Mouse (Mus musculus): Measurements from ENCODE around the gene Adamts7. TPM values are rescaled to one million over a fixed set of nuclear protein-coding genes. Genes with fewer than 3 reads are reported as not detected.

The Adamts7 gene
- total and polyA plus RNA-seq, 2 experiments from 2014 or later = 2.9 to 10.4 TPM

GRCm38 (mm10) chr9:90122246-90122740 lies 40.6 kb upstream of the Adamts7 start:
- Histone ChIP-seq H3K36me3 (ENCODE audit: insufficient read depth, low read length) (no peaks in the 10 kb centered on the region), H3K4me2 (ENCODE audit: low read depth, low read length) (no peak overlapping the region), H3K4me1 (ENCODE audit: insufficient read depth, low read length) (no peaks in the 10 kb centered on the region; the same call in 1 of the 2 replicates), H3K27ac (no peak overlapping the region), H3K9me3 (ENCODE audit: low read length) (no peaks in the 10 kb centered on the region), H3K9ac (replicated peaks; ENCODE audit: low read length) (no peak overlapping the region), H3K4me3 (ENCODE audit: low read length) (no peak overlapping the region), H3K27me3 (ENCODE audit: insufficient read depth, low read length) (no peaks in the 10 kb centered on the region)
- TF ChIP-seq CTCF (IDR thresholded peaks at IDR 0.05; ENCODE audit: low read depth) = no peak
- WGBS = 79% methylated on average over 4 of the region's 4 CpGs
- DNase-seq (ENCODE audit: low spot score) (no peak), ATAC-seq (no peak)

GRCm38 (mm10) chr9:90124156-90124872 lies 38.6 kb upstream of the Adamts7 start:
- H3K9me3 ChIP-seq (ENCODE audit: low read length) = no peaks in the 10 kb centered on the region
- H3K36me3 ChIP-seq (ENCODE audit: insufficient read depth, low read length) = no peaks in the 10 kb centered on the region
- no peak overlapping the region for H3K27ac ChIP-seq
- no peaks in the 10 kb centered on the region for H3K27me3 ChIP-seq (ENCODE audit: insufficient read depth, low read length)
- H3K4me3 ChIP-seq (ENCODE audit: low read length) = no peak overlapping the region
- ATAC-seq = no peak
- no peak for DNase-seq (ENCODE audit: low spot score)
- 0 out of 2 replicates have a peak overlapping the region, but pooled peaks have one; percentile 16 for H3K4me2 ChIP-seq (ENCODE audit: low read depth, low read length)
- no peaks in the 10 kb centered on the region; the same call in 1 of the 2 replicates for H3K4me1 ChIP-seq (ENCODE audit: insufficient read depth, low read length)
- H3K9ac ChIP-seq (replicated peaks; ENCODE audit: low read length) = no peak overlapping the region
- no peak for TF ChIP-seq CTCF (IDR thresholded peaks at IDR 0.05; ENCODE audit: low read depth)
- 46% methylated on average over 11 of the region's 11 CpGs for WGBS

- no peak overlapping the region for H3K9ac ChIP-seq (replicated peaks; ENCODE audit: low read length)
- no peak overlapping the region for H3K27ac ChIP-seq
- H3K4me2 ChIP-seq (ENCODE audit: low read depth, low read length) = 0 out of 2 replicates have a peak overlapping the region, but pooled peaks have one; percentile 16
- no peaks in the 10 kb centered on the region for H3K9me3 ChIP-seq (ENCODE audit: low read length)
- no peaks in the 10 kb centered on the region; the same call in 1 of the 2 replicates for H3K4me1 ChIP-seq (ENCODE audit: insufficient read depth, low read length)
- H3K4me3 ChIP-seq (ENCODE audit: low read length) = no peak overlapping the region
- no peak; the same call in 1 of the 2 replicates for ATAC-seq
- DNase-seq (ENCODE audit: low spot score) = no peak
- H3K27me3 ChIP-seq (ENCODE audit: insufficient read depth, low read length) = no peaks in the 10 kb centered on the region
- H3K36me3 ChIP-seq (ENCODE audit: insufficient read depth, low read length) = no peaks in the 10 kb centered on the region
- no peak for TF ChIP-seq CTCF (IDR thresholded peaks at IDR 0.05; ENCODE audit: low read depth)
- WGBS = 37% methylated on average over 8 of the region's 8 CpGs
These were observed 38.0 kb upstream of the Adamts7 start for GRCm38 (mm10) chr9:90124873-90125245.

GRCm38 (mm10) chr9:90125416-90126099 lies 37.3 kb upstream of the Adamts7 start:
- H3K9me3 ChIP-seq (ENCODE audit: low read length) = no peaks in the 10 kb centered on the region
- peak overlapping the region; percentile 55 for H3K4me2 ChIP-seq (ENCODE audit: low read depth, low read length)
- H3K4me3 ChIP-seq (ENCODE audit: low read length) = peak overlapping the region; percentile 29
- no peaks in the 10 kb centered on the region; the same call in 1 of the 2 replicates for H3K4me1 ChIP-seq (ENCODE audit: insufficient read depth, low read length)
- DNase-seq (ENCODE audit: low spot score) (no peak), ATAC-seq (no peak)
- WGBS = 19% methylated on average over 7 of the region's 7 CpGs
- H3K36me3 ChIP-seq (ENCODE audit: insufficient read depth, low read length) = no peaks in the 10 kb centered on the region
- TF ChIP-seq CTCF (IDR thresholded peaks at IDR 0.05; ENCODE audit: low read depth) = no peak
- no peaks in the 10 kb centered on the region for H3K27me3 ChIP-seq (ENCODE audit: insufficient read depth, low read length)
- no peak overlapping the region for H3K27ac ChIP-seq
- no peak overlapping the region for H3K9ac ChIP-seq (replicated peaks; ENCODE audit: low read length)

- Histone ChIP-seq H3K9ac (replicated peaks; ENCODE audit: low read length) (no peak overlapping the region), H3K36me3 (ENCODE audit: insufficient read depth, low read length) (no peaks in the 10 kb centered on the region), H3K4me3 (ENCODE audit: low read length) (peak overlapping the region; percentile 29), H3K4me2 (ENCODE audit: low read depth, low read length) (peak overlapping the region; percentile 55), H3K27ac (no peak overlapping the region), H3K4me1 (ENCODE audit: insufficient read depth, low read length) (no peaks in the 10 kb centered on the region; the same call in 1 of the 2 replicates), H3K9me3 (ENCODE audit: low read length) (no peaks in the 10 kb centered on the region), H3K27me3 (ENCODE audit: insufficient read depth, low read length) (no peaks in the 10 kb centered on the region)
- peak; percentile 85 for DNase-seq (ENCODE audit: low spot score)
- ATAC-seq = peak; percentile 68
- TF ChIP-seq CTCF (IDR thresholded peaks at IDR 0.05; ENCODE audit: low read depth) = peak; percentile 64
- WGBS = 2% methylated on average over 30 of the region's 30 CpGs
These were observed 36.4 kb upstream of the Adamts7 start for GRCm38 (mm10) chr9:90126260-90127010.

DNA sequence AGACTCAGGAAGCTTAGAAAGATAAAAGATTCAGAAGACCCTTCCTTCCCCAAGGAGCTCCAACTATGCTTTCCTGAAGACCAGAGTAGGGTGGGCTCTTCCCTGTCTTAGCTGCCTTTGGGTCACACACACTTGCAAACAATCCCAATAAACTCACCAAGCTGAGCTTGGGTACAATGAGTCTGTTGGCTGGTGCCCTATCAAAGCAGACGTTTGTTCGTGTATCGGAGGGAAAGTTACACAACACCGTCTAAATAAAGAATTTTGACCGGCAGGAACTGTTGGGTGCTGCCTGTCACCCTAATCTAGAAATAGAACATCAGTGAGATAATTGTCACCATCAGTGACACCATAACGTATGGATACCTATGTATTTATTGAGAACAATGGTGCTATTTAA lies 35.7 kb upstream of the Adamts7 start:
- Histone ChIP-seq H3K4me1 (ENCODE audit: insufficient read depth, low read length) (no peaks in the 10 kb centered on the region; the same call in 1 of the 2 replicates), H3K27me3 (ENCODE audit: insufficient read depth, low read length) (no peaks in the 10 kb centered on the region)
- ATAC-seq = no peak

More for the DNA sequence above, 35.7 kb upstream of the Adamts7 start:
- no peak for DNase-seq (ENCODE audit: low spot score)
- WGBS = 71% methylated on average over 6 of the region's 6 CpGs
- no peak overlapping the region for H3K4me3 ChIP-seq (ENCODE audit: low read length)
- H3K27ac ChIP-seq = no peak overlapping the region
- no peak overlapping the region for H3K9ac ChIP-seq (replicated peaks; ENCODE audit: low read length)
- no peaks in the 10 kb centered on the region for H3K36me3 ChIP-seq (ENCODE audit: insufficient read depth, low read length)
- TF ChIP-seq CTCF (IDR thresholded peaks at IDR 0.05; ENCODE audit: low read depth) = no peak
- peak overlapping the region; percentile 55 for H3K4me2 ChIP-seq (ENCODE audit: low read depth, low read length)
- no peaks in the 10 kb centered on the region for H3K9me3 ChIP-seq (ENCODE audit: low read length)
